ENCODE assay signal across 21 mouse cellular contexts in genomic region chr9:57773754-57774153, GRCm38 (mm10). TPM values are rescaled to one million over a fixed set of nuclear protein-coding genes. Genes with fewer than 3 reads are reported as not detected.
DNase-seq lines count a peak whose midpoint lies in the region; ATAC-seq lines count a peak whose summit lies in the region.
"Had no signal": no experiment of that assay in that cellular context is flagged by ENCODE, and none has a peak within 500 bp of the region (broad histone marks: within the 10 kb centered on the region; RNA-seq: fewer than 3 reads in every experiment).

No protein-coding gene starts in this region.

- no peaks in the 10 kb centered on the region for H3K27me3 ChIP-seq in heart, embryonic 13.5 days (replicated peaks)
- no peaks in the 10 kb centered on the region for H3K27me3 ChIP-seq in kidney, embryonic 15.5 days
- H3K27me3 ChIP-seq: embryonic facial prominence, embryonic 13.5 days; hindbrain, embryonic 12.5 days; lung, embryonic 15.5 days; neural tube, embryonic 13.5 days had no signal

- no peaks in the 10 kb centered on the region for H3K36me3 ChIP-seq in heart, embryonic 13.5 days
- no peaks in the 10 kb centered on the region for H3K36me3 ChIP-seq in kidney, embryonic 15.5 days
- H3K36me3 ChIP-seq: embryonic facial prominence, embryonic 13.5 days; hindbrain, embryonic 12.5 days; lung, embryonic 15.5 days; midbrain, embryonic 13.5 days had no signal

- H3K4me3 ChIP-seq in heart, embryonic 13.5 days, result no peak overlapping the region
- no peak overlapping the region for H3K4me3 ChIP-seq in kidney, embryonic 15.5 days (replicated peaks)
- H3K4me3 ChIP-seq: embryonic facial prominence, embryonic 13.5 days; gastrocnemius, adult 2 months; hindbrain, embryonic 12.5 days; lung, embryonic 15.5 days; midbrain, embryonic 13.5 days; neural tube, embryonic 13.5 days had no signal

- no peak overlapping the region for H3K9ac ChIP-seq in heart, embryonic 13.5 days
- H3K9ac ChIP-seq in kidney, embryonic 15.5 days, result no peak overlapping the region
- H3K9ac ChIP-seq: hindbrain, embryonic 12.5 days; lung, embryonic 15.5 days; midbrain, embryonic 13.5 days; neural tube, embryonic 13.5 days had no signal

- intact Hi-C loops in heart, postnatal 14 days (cut with DNase I), result no loop called here

- H3K9me3 ChIP-seq in heart, embryonic 13.5 days, result no peaks in the 10 kb centered on the region
- no peaks in the 10 kb centered on the region for H3K9me3 ChIP-seq in kidney, embryonic 15.5 days (replicated peaks)
- H3K9me3 ChIP-seq: embryonic facial prominence, embryonic 13.5 days; hindbrain, embryonic 12.5 days; lung, embryonic 15.5 days; midbrain, embryonic 13.5 days; neural tube, embryonic 13.5 days had no signal

- no peak for ATAC-seq in heart, embryonic 13.5 days (ENCODE audit: extremely low read depth, insufficient number of reproducible peaks, low FRiP score, low TSS enrichment)
- no peak for ATAC-seq in kidney, embryonic 15.5 days (replicated peaks; ENCODE audit: low FRiP score)
- ATAC-seq in megakaryocyte progenitor cell, adult 5-6 weeks (replicated peaks; ENCODE audit: poor library complexity), result no peak
- ATAC-seq: activated CD4-positive, CD25-positive, alpha-beta regulatory T cell, adult 4 months; inflammation-experienced regulatory T-cells, adult 6 months; midbrain, embryonic 13.5 days had no signal

- WGBS in heart, embryonic 13.5 days, result 40% methylated on average over 3 of the region's 3 CpGs
- WGBS in kidney, embryonic 15.5 days, result 75% methylated on average over 3 of the region's 3 CpGs

- H3K4me1 ChIP-seq in heart, embryonic 13.5 days, result peaks cover 53% of the 10 kb centered on the region
- H3K4me1 ChIP-seq in kidney, embryonic 15.5 days, result no peaks in the 10 kb centered on the region
- H3K4me1 ChIP-seq: embryonic facial prominence, embryonic 13.5 days; hindbrain, embryonic 12.5 days; neural tube, embryonic 13.5 days had no signal

- peak; percentile 30 for DNase-seq in embryo, embryonic 10.5 days (ENCODE audit: low spot score)
- no peak for DNase-seq in embryo, embryonic 10 days (ENCODE audit: low spot score)
- no peak for DNase-seq in heart, postnatal 14 days
- DNase-seq in thymus, postnatal 4 days, result peak; percentile 39
- DNase-seq in thymus, postnatal 14 days, result no peak
- DNase-seq: adrenal gland, postnatal 14 days; cerebellum, adult 11 months; cerebellum, postnatal 25 days; gastrocnemius, adult 2 months; kidney, postnatal 36 days; layer of hippocampus, adult 9-11 months had no signal

- H3K4me2 ChIP-seq in heart, embryonic 13.5 days, result peak overlapping the region; percentile 8
- H3K4me2 ChIP-seq in kidney, embryonic 15.5 days, result no peak overlapping the region
- H3K4me2 ChIP-seq: embryonic facial prominence, embryonic 13.5 days; hindbrain, embryonic 12.5 days; lung, embryonic 15.5 days; midbrain, embryonic 13.5 days; neural tube, embryonic 13.5 days had no signal

- peak overlapping the region; percentile 13; the same call in 1 of the 2 replicates for H3K27ac ChIP-seq in heart, embryonic 13.5 days (replicated peaks)
- no peak overlapping the region for H3K27ac ChIP-seq in kidney, embryonic 15.5 days
- H3K27ac ChIP-seq: embryonic facial prominence, embryonic 13.5 days; gastrocnemius, adult 2 months; hindbrain, embryonic 12.5 days; lung, embryonic 15.5 days; midbrain, embryonic 13.5 days; neural tube, embryonic 13.5 days had no signal

RNA-seq across cellular contexts. Expression of gene Clk3, which starts 8.1 kb away (rescaled TPM):
- 56.1 and 57.1 TPM in 2 replicates for polyA plus RNA-seq in heart, embryonic 13.5 days (2015; fragmentation: Nextera tagmentation; extraction: Ambion mirVana)
- 10 to 100 TPM; 32.7 to 40.8 TPM for total RNA-seq in heart, postnatal 14 days (2021)
- polyA plus RNA-seq in kidney, embryonic 15.5 days (2015; fragmentation: Nextera tagmentation; extraction: Ambion mirVana), result 71.0 and 71.8 TPM in 2 replicates
- 32.6 and 43.0 TPM in 2 replicates for total RNA-seq in megakaryocyte progenitor cell, adult 5-6 weeks (2015)
- 36.4 and 40.8 TPM in 2 replicates for total RNA-seq in megakaryocyte progenitor cell, adult 5-6 weeks (2017)

Comparison
In these comparisons a context has a peak if more than half of its experiments do, and no peak if none do; other contexts are left out.
1. DNase-seq: peak in embryo, embryonic 10.5 days (single experiment) and thymus, postnatal 4 days (single experiment); none in embryo, embryonic 10 days (single experiment), heart, postnatal 14 days (0 of 2) and thymus, postnatal 14 days (single experiment).